Mouse (Mus musculus) intestine, postnatal 0 days (tissue): ENCODE data around the gene Klf17. TPM values are rescaled to one million over a fixed set of nuclear protein-coding genes. Genes with fewer than 3 reads are reported as not detected.

Experiments used
- ATAC-seq: fragments of 200-750 bp; cut with Nextera tagmentation; 2 replicates; pipeline ENCODE4 v1.8.0; 2017; ENCODE audit warnings: mild to moderate bottlenecking, moderate TSS enrichment, moderate library complexity
- H3K27ac ChIP-seq: fragments of 300-500 bp; sonication (generic); 2 replicates; pipeline ENCODE4 v1.5.1; 2014; ENCODE audit warnings: mild to moderate bottlenecking, low read depth, low read length, moderate library complexity
- H3K27me3 ChIP-seq: fragments of 300-500 bp; sonication (generic); replicated peaks from 2 replicates; pipeline ENCODE4 v1.6.1; 2014; ENCODE audit warnings: low read length, mixed read lengths; ENCODE audit not compliant: control insufficient read depth, insufficient read depth
- H3K36me3 ChIP-seq: fragments of 300-500 bp; sonication (generic); 2 replicates; pipeline ENCODE4 v1.6.1; 2014; ENCODE audit warnings: mild to moderate bottlenecking, moderate library complexity; ENCODE audit not compliant: control insufficient read depth, insufficient read depth
- H3K4me1 ChIP-seq: fragments of 300-500 bp; sonication (generic); replicated peaks from 2 replicates; pipeline ENCODE4 v1.6.1; 2014; ENCODE audit warnings: antibody characterized with exemption, low read length, mixed read lengths; ENCODE audit not compliant: control insufficient read depth, insufficient read depth
- H3K4me2 ChIP-seq: fragments of 300-500 bp; sonication (generic); replicated peaks from 2 replicates; pipeline ENCODE4 v1.6.1; 2014; ENCODE audit warnings: low read depth, mild to moderate bottlenecking, moderate library complexity
- H3K4me3 ChIP-seq: fragments of 300-500 bp; sonication (generic); 2 replicates; pipeline ENCODE4 v1.5.1; 2014; ENCODE audit warnings: low read depth, low read length
- H3K9ac ChIP-seq: fragments of 300-500 bp; sonication (generic); 2 replicates; pipeline ENCODE4 v1.6.1; 2014; ENCODE audit warnings: mild to moderate bottlenecking, low read depth, low read length
- H3K9me3 ChIP-seq: fragments of 300-500 bp; sonication (generic); 2 replicates; pipeline ENCODE4 v1.6.1; 2016; ENCODE audit warnings: mixed run types; ENCODE audit not compliant: control insufficient read depth
- CTCF ChIP-seq: sonication (generic); IDR thresholded peaks from 2 replicates; pipeline ENCODE4 v1.5.1; 2016; ENCODE audit warnings: low read depth, mild to moderate bottlenecking, control low read depth, antibody characterized with exemption, moderate library complexity
- WGBS: fragments of 180-500 bp; shearing (Covaris S2); extraction: QIAGEN DNeasy Blood & Tissue Kit; methylation state at CpG from one replicate; pipeline ENCODE4 v1.1.7; 2014; 5-methylcytosine and 5-hydroxymethylcytosine counted together
- polyA plus RNA-seq: library from polyadenylated mRNA; unstranded; fragments of >200 nt; fragmentation: Nextera tagmentation; extraction: Ambion mirVana; gene quantifications from 2 replicates; pipeline ENCODE4 v1.2.1, GENCODE M21; 2015

Gene Klf17
- not detected in 2 replicates for polyA plus RNA-seq

DNA sequence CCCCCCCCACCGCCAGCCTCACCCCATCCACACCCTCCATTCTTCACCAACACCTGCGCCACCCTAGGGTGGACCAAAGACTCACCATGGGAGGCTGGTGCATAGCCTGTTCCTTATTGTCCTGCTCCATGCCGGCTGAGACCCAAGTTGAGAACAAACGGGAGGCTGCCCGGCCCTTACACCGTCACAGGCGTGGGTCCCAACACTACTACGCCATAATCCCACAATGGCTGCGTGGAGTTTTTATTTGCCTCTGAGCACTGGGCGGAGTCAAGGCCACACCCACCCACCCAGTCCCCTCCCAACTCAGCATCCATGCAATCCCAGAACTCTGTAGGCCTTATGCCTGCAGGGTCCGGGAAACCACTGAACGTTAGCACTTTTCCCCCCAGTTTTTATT, at the start of gene Klf17:
Gene Klf17, minus strand, starts transcription at position 233 of the 400 bp plus-strand sequence.
- H3K9me3 ChIP-seq, result no peaks in the 10 kb centered on the region
- no peak within 1 kb of the TSS for H3K9ac ChIP-seq
- no peaks in the 10 kb centered on the region for H3K4me1 ChIP-seq
- H3K36me3 ChIP-seq, result no peaks in the 10 kb centered on the region
- no peak within 1 kb of the TSS for H3K4me3 ChIP-seq
- H3K27me3 ChIP-seq, result no peaks in the 10 kb centered on the region
- no peak within 1 kb of the TSS for H3K4me2 ChIP-seq
- no peak for ATAC-seq
- 78% methylated on average over 11 of the region's 12 CpGs for WGBS
- H3K27ac ChIP-seq, result no peak within 1 kb of the TSS
- TF ChIP-seq CTCF, result no peak

- no peak overlapping the region for H3K27ac ChIP-seq
- no peaks in the 10 kb centered on the region for H3K4me1 ChIP-seq
- 59% methylated on average over 4 of the region's 4 CpGs for WGBS
- H3K27me3 ChIP-seq, result no peaks in the 10 kb centered on the region
- H3K4me2 ChIP-seq, result no peak overlapping the region
- ATAC-seq, result no peak
- no peak overlapping the region for H3K9ac ChIP-seq
- no peaks in the 10 kb centered on the region for H3K36me3 ChIP-seq
- no peaks in the 10 kb centered on the region for H3K9me3 ChIP-seq
- no peak overlapping the region for H3K4me3 ChIP-seq
- TF ChIP-seq CTCF, result no peak
These were observed 48.9 kb upstream of the Klf17 start for GRCm38 (mm10) chr4:117814333-117814732.

GRCm38 (mm10) chr4:117813591-117814192, 48.2 kb upstream of the Klf17 start:
- Histone ChIP-seq H3K4me3 (no peak overlapping the region), H3K4me2 (no peak overlapping the region), H3K27ac (no peak overlapping the region), H3K9ac (no peak overlapping the region), H3K9me3 (no peaks in the 10 kb centered on the region), H3K36me3 (no peaks in the 10 kb centered on the region), H3K27me3 (no peaks in the 10 kb centered on the region), H3K4me1 (no peaks in the 10 kb centered on the region)
- 52% methylated on average over 9 of the region's 9 CpGs for WGBS
- ATAC-seq, result no peak
- no peak for TF ChIP-seq CTCF

DNA sequence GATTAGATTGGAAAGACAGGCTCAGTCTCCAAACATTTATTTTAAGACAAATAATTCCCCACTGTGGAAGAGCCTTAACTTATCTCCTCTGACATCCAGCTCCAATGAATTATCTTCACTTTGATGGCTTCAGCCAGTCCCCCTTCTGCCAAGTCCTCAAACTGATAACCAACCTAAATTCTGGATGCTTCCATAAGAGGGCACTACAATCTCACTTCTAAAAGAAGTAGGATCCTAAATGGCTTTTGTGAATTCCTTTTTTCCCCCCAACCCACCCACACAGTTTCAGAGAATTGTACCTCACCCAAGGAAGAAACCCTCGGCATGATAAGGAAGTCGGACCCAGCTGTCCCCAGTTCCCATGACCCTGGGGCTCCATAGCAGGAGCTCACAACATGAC, 45.5 kb upstream of the Klf17 start:
- 38% methylated on average over 2 of the region's 2 CpGs for WGBS
- Histone ChIP-seq H3K4me3 (no peak overlapping the region), H3K9ac (no peak overlapping the region), H3K4me2 (no peak overlapping the region), H3K4me1 (no peaks in the 10 kb centered on the region), H3K27ac (no peak overlapping the region), H3K36me3 (no peaks in the 10 kb centered on the region), H3K9me3 (no peaks in the 10 kb centered on the region), H3K27me3 (no peaks in the 10 kb centered on the region)
- TF ChIP-seq CTCF, result peak; percentile 59
- no peak for ATAC-seq

DNA sequence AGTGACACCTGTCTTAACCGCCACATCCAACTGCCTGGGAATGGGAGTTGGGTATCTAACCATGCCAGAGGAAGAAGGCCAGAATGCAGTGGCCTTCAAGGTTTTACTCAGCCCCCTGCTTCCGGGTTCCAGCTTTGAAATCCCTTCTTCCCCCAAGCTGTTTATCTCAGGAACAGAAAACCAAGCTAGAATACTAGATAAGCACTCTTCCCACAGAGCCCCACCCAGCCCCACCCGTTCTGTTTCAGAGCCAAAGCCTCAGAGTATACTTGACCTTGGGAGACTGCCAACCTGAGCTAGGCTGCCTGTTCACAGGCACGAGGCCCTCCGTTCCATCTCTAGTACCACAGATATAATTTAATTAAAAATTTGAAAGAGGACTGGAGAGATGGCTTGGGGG, 41.5 kb upstream of the Klf17 start:
- Histone ChIP-seq H3K27ac (no peak overlapping the region), H3K4me1 (no peaks in the 10 kb centered on the region), H3K27me3 (no peaks in the 10 kb centered on the region), H3K9ac (no peak overlapping the region), H3K36me3 (no peaks in the 10 kb centered on the region), H3K9me3 (no peaks in the 10 kb centered on the region), H3K4me2 (no peak overlapping the region), H3K4me3 (no peak overlapping the region)
- TF ChIP-seq CTCF, result no peak
- no peak for ATAC-seq
- WGBS, result 20% methylated on average over 5 of the region's 5 CpGs

GRCm38 (mm10) chr4:117799904-117800303, 34.5 kb upstream of the Klf17 start:
- no peak overlapping the region for H3K4me2 ChIP-seq
- H3K36me3 ChIP-seq, result no peaks in the 10 kb centered on the region
- no peak for ATAC-seq
- H3K27me3 ChIP-seq, result no peaks in the 10 kb centered on the region
- peak; percentile 42 for TF ChIP-seq CTCF
- H3K9me3 ChIP-seq, result no peaks in the 10 kb centered on the region
- no peak overlapping the region for H3K27ac ChIP-seq
- 78% methylated on average over 6 of the region's 6 CpGs for WGBS
- no peak overlapping the region for H3K9ac ChIP-seq
- no peak overlapping the region for H3K4me3 ChIP-seq
- H3K4me1 ChIP-seq, result no peaks in the 10 kb centered on the region
